Mouse (Mus musculus) layer of hippocampus, adult 2 months (tissue): ENCODE results near the gene BC030867. TPM values are rescaled to one million over a fixed set of nuclear protein-coding genes. Genes with fewer than 3 reads are reported as not detected.

ENCODE experiments used
- DNase-seq, 2 experiments: peaks; one replicate each; pipeline ENCODE4 v3.0.0; 2022; ENCODE audit warnings: low spot score in 2 of 2
- H3K27ac ChIP-seq: fragments of 200-600 bp; 2 replicates; pipeline ENCODE4 v1.8.1; 2022
- H3K4me3 ChIP-seq: fragments of 200-600 bp; 2 replicates; pipeline ENCODE4 v1.8.1; 2022; ENCODE audit warnings: mild to moderate bottlenecking
- CTCF ChIP-seq: fragments of 200-600 bp; conservative IDR thresholded peaks from 2 replicates; pipeline ENCODE4 v1.8.1; 2022; ENCODE audit warnings: antibody characterized with exemption, mild to moderate bottlenecking, moderate library complexity
- total RNA-seq, 2 experiments: library from RNA; stranded (reverse); gene quantifications; 2 replicates each; pipeline ENCODE4 v1.2.3; 2021

The BC030867 gene
- total RNA-seq, 2 experiments from 2014 or later, result 1.0 to 1.1 TPM

GRCm38 (mm10) chr11:102216056-102216885, 32.4 kb upstream of the BC030867 start:
- H3K4me3 ChIP-seq, result peak overlapping the region; percentile 40; the same call in 1 of the 2 replicates
- TF ChIP-seq CTCF, result no peak
- peak overlapping the region; percentile 60 for H3K27ac ChIP-seq
- DNase-seq, result no peak

GRCm38 (mm10) chr11:102216886-102217240, 31.8 kb upstream of the BC030867 start:
- H3K4me3 ChIP-seq, result peak overlapping the region; percentile 40
- H3K27ac ChIP-seq, result peak overlapping the region; percentile 60
- no peak for DNase-seq

GRCm38 (mm10) chr11:102217396-102217795, 31.3 kb upstream of the BC030867 start:
- DNase-seq, result no peak
- peak overlapping the region; percentile 95 for H3K27ac ChIP-seq
- no peak for TF ChIP-seq CTCF
- peak overlapping the region; percentile 57 for H3K4me3 ChIP-seq

More at GRCm38 (mm10) chr11:102216886-102217240, 31.8 kb upstream of the BC030867 start:
- TF ChIP-seq CTCF, result no peak

DNA sequence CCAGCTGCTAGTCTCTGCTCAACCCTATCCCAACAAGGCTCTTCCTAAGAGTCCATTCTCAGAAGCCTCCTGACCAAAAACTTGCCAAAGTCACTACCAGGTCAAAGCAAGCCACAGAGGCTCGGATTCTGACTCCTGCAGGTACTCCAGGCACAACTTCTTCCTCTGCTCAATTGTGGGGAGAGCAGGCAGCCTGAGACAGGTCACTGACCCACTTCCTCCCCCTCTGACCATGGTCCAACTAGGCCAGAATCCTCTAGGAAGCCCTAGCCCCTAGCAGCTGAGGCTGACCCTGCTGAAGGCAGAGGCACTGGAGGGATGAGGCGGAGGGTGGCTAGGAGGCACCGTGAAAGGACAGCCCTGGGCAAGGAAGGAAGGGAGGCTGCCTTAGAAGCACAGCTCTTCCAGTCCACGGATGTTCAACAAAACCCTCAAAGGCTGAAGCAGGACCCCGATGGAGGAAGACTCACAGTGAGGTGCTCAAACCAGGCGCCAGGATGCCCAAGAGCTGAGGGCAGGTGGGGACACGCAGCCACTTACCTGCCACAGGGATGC, 30.7 kb upstream of the BC030867 start:
- DNase-seq, result no peak
- peak overlapping the region; percentile 95 for H3K27ac ChIP-seq

GRCm38 (mm10) chr11:102218783-102219182, 29.9 kb upstream of the BC030867 start:
- DNase-seq, result peak; percentile 96 to 98
- Histone ChIP-seq H3K27ac (peak overlapping the region; percentile 95), H3K4me3 (peak overlapping the region; percentile 57)
- TF ChIP-seq CTCF, result peak; percentile 32

More for the DNA sequence above, 30.7 kb upstream of the BC030867 start:
- TF ChIP-seq CTCF, result no peak
- H3K4me3 ChIP-seq, result peak overlapping the region; percentile 57

DNA sequence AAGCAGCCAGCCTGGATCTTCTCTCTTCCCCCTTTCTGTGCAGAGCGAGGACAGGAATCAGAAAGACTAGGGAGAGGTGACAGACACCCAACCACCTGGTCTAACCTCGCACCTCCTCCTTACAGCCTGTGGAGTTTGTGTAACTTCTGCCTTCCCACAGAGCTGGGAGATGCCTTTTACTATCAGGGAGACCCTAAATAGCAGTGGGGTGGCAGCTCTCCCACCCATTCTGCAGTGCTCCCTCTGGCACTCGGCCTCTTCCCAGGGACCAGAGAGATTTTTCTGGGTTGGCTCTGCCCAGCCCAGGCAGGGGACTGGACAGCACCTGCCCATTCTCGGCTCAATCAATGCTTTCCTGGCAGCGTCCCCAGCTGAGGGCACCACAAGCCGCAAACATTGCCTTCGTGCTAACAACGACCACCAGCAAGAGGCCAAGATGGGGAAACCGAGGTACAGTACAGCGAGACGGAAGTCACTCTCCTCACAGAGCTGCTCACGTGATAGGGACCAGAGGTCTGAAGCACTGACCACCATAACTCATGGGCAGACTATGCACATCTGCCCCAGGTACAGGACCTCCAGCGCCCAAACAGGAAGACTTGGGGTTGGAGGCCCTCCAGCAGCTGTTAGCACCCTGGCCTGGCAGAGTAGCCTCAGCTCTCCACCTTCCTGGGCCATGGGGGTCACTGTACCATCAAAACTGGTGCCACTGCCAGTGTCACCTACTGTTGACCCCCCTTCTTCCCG, 29.3 kb upstream of the BC030867 start:
- H3K27ac ChIP-seq, result peak overlapping the region; percentile 95
- no peak for TF ChIP-seq CTCF
- H3K4me3 ChIP-seq, result peak overlapping the region; percentile 57
- peak in 1 of 2 experiments; percentile 61 for DNase-seq

GRCm38 (mm10) chr11:102219994-102220346, 28.7 kb upstream of the BC030867 start:
- H3K27ac ChIP-seq, result peak overlapping the region; percentile 95
- no peak for TF ChIP-seq CTCF
- H3K4me3 ChIP-seq, result no peak overlapping the region
- no peak for DNase-seq

DNA sequence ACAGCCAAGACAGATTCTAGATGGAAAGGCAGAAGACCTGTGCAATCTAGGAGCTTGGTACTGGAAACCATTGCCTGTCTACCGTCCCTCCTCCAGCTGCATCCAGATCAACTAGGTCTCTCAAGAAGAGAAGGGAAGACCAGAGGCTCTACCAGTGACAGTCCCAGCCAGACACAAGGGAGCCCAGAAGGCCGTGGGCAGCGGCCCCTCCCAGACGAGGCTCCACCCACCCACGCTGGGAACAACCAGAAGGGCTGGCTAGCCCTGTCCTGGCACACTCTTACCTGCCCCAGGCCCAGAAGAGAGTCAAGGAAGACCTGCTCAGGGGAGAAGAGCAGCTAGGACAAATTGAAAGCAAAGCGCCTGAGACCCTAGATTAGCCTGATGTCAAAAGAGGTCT, 28.2 kb upstream of the BC030867 start:
- DNase-seq, result no peak
- TF ChIP-seq CTCF, result no peak
- Histone ChIP-seq H3K27ac (peak overlapping the region; percentile 95; the same call in 1 of the 2 replicates), H3K4me3 (no peak overlapping the region)

DNA sequence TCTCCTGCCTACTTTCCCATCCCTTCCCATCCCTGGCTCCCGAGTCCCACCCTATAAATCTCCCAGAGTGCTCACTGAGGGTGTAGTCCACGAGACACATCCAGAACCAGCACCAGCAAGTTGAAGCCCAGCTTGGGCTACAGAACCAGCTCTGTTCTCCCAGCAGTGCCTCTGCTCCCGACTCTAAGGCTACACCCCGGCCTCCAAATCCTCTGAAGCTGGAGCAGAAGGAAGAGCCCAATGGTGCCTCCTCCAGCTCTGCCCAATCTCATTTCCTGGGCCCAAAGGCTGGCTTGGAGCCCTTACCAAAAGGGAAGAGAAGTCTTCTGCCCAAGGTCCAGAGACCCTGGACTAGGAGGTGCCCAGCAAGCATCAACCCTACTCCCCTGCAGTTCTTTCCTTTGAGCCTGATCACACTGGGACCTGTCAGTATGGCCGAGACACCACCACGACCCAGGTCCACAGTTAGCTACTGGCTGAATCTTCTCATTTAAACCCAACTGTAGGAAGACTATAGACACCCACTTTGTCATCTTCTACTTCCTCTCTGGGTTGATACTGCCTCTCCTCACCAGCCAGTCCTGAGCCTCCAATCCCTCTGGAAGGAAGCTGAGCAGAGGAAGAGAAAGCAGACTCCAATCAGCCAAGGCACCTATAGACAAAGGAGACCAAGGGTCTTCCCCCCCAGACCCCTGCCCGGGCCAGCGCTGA, 27.3 kb upstream of the BC030867 start:
- no peak for DNase-seq
- Histone ChIP-seq H3K4me3 (no peak overlapping the region), H3K27ac (peak overlapping the region; percentile 95)
- TF ChIP-seq CTCF, result no peak

DNA sequence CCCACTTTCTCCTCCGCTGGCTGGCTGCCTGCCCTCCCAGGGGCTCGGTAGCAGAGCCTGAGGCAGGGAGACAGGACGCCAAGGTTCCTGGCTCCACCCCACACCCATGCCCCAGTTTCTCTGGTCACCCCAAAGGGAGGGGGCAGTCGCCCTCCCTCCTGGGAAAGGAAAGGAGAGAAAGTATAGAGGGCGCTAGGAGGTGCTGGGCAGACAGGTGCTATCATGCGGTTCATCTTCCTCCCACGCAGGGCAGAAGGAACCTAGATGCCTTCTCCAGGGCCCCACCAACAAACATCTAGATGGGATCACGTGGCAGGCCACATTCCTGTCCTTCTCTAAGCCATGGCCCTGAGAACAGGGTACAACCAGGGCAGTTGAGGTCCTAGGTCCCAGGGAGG, 26.7 kb upstream of the BC030867 start:
- DNase-seq, result no peak
- Histone ChIP-seq H3K4me3 (no peak overlapping the region), H3K27ac (peak overlapping the region; percentile 95)
- TF ChIP-seq CTCF, result no peak

DNA sequence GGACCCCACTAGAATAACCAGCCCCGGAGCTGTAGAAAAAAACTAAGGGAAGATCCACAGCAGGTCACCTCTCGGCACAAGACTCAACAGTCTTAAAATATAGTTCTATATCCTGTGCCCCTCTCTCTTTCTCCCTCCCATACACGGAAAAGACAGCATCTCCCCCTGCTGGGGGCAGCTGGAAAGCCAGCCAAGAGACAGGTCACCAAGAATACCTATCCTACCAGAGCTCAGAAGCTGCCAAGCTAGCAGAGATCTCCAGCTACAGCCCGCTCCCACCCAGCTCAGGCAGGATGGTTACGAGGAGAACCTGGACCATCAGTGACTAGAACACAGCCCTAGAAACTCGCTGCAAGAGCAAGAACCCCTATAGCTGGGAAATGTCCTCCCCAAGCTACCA, 25.5 kb upstream of the BC030867 start:
- Histone ChIP-seq H3K27ac (0 out of 2 replicates have a peak overlapping the region, but pooled peaks have one; percentile 10), H3K4me3 (no peak overlapping the region)
- peak; percentile 76 for TF ChIP-seq CTCF
- no peak for DNase-seq

DNA sequence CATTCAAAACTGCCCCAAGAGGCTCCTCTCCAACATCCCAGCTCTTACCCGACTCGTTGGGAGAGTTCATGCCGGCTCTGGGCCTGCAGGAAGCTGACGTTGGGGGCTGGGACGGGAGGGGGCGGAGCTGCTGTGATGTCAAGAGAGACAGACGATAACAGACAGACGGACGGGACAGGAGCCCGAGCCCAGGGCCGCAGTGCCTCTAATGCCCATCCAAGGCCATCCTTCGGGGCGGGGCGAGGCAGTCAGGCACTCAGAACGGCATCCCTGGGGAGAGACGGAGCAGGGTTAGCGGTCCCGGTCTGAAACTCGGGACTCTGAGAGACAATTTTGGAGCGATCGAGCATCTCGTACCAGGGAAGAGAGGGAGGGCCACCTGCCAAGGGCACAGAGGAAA, 24.0 kb upstream of the BC030867 start:
- no peak for TF ChIP-seq CTCF

GRCm38 (mm10) chr11:102225221-102225620, 23.5 kb upstream of the BC030867 start:
- no peak for TF ChIP-seq CTCF
- Histone ChIP-seq H3K4me3 (peak overlapping the region; percentile 27; the same call in 1 of the 2 replicates), H3K27ac (peak overlapping the region; percentile 39)
- DNase-seq, result no peak

More for the DNA sequence above, 24.0 kb upstream of the BC030867 start:
- Histone ChIP-seq H3K4me3 (peak overlapping the region; percentile 27; the same call in 1 of the 2 replicates), H3K27ac (peak overlapping the region; percentile 39)
- DNase-seq, result no peak
